Mouse (Mus musculus) limb, embryonic 15.5 days (tissue): ENCODE data around the gene Birc7. TPM values are rescaled to one million over a fixed set of nuclear protein-coding genes. Genes with fewer than 3 reads are reported as not detected.

Source experiments
- ATAC-seq: fragments of 200-750 bp; cut with Nextera tagmentation; 2 replicates; pipeline ENCODE4 v1.8.0; 2017; ENCODE audit warnings: low read depth, moderate TSS enrichment; ENCODE audit not compliant: insufficient number of reproducible peaks, low FRiP score, low TSS enrichment
- H3K27ac ChIP-seq: fragments of 300-500 bp; sonication (generic); 2 replicates; pipeline ENCODE4 v1.5.1; 2015; ENCODE audit warnings: moderate library complexity, mild to moderate bottlenecking, inconsistent platforms
- H3K27me3 ChIP-seq: fragments of 300-500 bp; sonication (generic); 2 replicates; pipeline ENCODE4 v1.6.1; 2015; ENCODE audit warnings: inconsistent platforms
- H3K36me3 ChIP-seq: fragments of 300-500 bp; sonication (generic); 2 replicates; pipeline ENCODE4 v1.6.1; 2015; ENCODE audit warnings: inconsistent platforms
- H3K4me1 ChIP-seq: fragments of 300-500 bp; sonication (generic); 2 replicates; pipeline ENCODE4 v1.6.1; 2015; ENCODE audit warnings: inconsistent platforms
- H3K4me2 ChIP-seq: fragments of 300-500 bp; sonication (generic); 2 replicates; pipeline ENCODE4 v1.6.1; 2015; ENCODE audit warnings: mild to moderate bottlenecking, inconsistent platforms
- H3K4me3 ChIP-seq: fragments of 300-500 bp; sonication (generic); 2 replicates; pipeline ENCODE4 v1.5.1; 2015; ENCODE audit warnings: mild to moderate bottlenecking, inconsistent platforms
- H3K9ac ChIP-seq: fragments of 300-500 bp; sonication (generic); 2 replicates; pipeline ENCODE4 v1.6.1; 2015; ENCODE audit warnings: inconsistent platforms
- H3K9me3 ChIP-seq: fragments of 300-500 bp; sonication (generic); 2 replicates; pipeline ENCODE4 v1.6.1; 2016; ENCODE audit warnings: inconsistent platforms
- WGBS: fragments of 180-500 bp; shearing (Covaris S2); methylation state at CpG from one replicate; pipeline ENCODE4 v1.1.7; 2015; 5-methylcytosine and 5-hydroxymethylcytosine counted together
- microRNA-seq: library from miRNA; unstranded; fragments of <30 nt; microRNA quantifications from one replicate; pipeline ENCODE4, GENCODE M21; 2016
- polyA plus RNA-seq: library from polyadenylated mRNA; unstranded; fragments of >200 nt; fragmentation: Nextera tagmentation; extraction: Ambion mirVana; gene quantifications from 2 replicates; pipeline ENCODE4 v1.2.1, GENCODE M21; 2015

The Birc7 gene
- polyA plus RNA-seq, 1 experiment from 2014 or later: not detected

DNA sequence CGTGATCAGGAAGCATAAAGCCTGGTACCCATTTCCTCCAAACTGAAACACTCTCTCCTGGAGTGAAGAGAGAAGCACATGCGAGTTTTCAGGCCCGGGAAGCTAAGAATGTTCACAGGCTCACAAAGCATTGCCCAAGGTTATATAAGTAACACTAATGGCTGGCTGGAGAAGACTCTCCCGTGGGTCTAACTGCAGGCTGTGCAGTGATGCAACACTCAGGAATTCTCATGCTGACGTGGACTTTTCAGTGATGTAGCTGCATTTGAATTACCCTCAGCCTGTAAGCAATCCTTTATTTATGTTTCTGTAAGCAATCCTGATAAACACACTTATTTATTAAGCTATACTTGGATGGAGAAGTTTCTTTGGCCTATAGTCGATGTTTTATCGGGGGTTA is 30.8 kb downstream of the Birc7 start:
- H3K36me3 ChIP-seq: no peaks in the 10 kb centered on the region
- no peak overlapping the region for H3K4me3 ChIP-seq
- no peak overlapping the region for H3K27ac ChIP-seq
- peaks cover 4% of the 10 kb centered on the region; the same call in 1 of the 2 replicates for H3K4me1 ChIP-seq
- WGBS: 69% methylated on average over 7 of the region's 7 CpGs
- no peaks in the 10 kb centered on the region for H3K9me3 ChIP-seq
- H3K4me2 ChIP-seq: no peak overlapping the region
- no peak overlapping the region for H3K9ac ChIP-seq
- peaks cover 21% of the 10 kb centered on the region for H3K27me3 ChIP-seq
- ATAC-seq: no peak

DNA sequence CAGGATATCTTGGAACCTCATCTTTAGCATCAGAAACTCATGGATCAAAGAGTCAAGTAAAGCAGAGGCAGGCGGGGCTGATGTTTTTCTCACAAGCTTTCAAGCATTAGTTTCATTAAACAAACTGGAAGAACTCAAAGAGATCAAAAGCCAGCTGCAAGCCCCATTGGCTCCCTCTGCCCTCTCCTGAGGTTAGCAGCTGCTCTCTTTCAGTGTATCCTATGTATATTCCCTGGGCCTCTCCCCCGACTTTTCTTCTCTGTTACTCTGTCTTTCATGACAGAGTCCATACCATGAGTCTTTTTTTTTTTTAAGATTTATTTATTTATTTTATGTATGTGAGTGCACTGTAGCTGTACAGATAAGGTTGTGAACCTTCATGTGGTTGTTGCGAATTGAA is 31.4 kb downstream of the Birc7 start:
- no peaks in the 10 kb centered on the region for H3K36me3 ChIP-seq
- ATAC-seq: no peak
- no peaks in the 10 kb centered on the region; the same call in 1 of the 2 replicates for H3K4me1 ChIP-seq
- no peak overlapping the region for H3K4me3 ChIP-seq
- no peak overlapping the region for H3K9ac ChIP-seq
- 60% methylated on average over 3 of the region's 3 CpGs for WGBS
- H3K27ac ChIP-seq: no peak overlapping the region
- peaks cover 15% of the 10 kb centered on the region for H3K27me3 ChIP-seq
- no peaks in the 10 kb centered on the region for H3K9me3 ChIP-seq
- no peak overlapping the region for H3K4me2 ChIP-seq

DNA sequence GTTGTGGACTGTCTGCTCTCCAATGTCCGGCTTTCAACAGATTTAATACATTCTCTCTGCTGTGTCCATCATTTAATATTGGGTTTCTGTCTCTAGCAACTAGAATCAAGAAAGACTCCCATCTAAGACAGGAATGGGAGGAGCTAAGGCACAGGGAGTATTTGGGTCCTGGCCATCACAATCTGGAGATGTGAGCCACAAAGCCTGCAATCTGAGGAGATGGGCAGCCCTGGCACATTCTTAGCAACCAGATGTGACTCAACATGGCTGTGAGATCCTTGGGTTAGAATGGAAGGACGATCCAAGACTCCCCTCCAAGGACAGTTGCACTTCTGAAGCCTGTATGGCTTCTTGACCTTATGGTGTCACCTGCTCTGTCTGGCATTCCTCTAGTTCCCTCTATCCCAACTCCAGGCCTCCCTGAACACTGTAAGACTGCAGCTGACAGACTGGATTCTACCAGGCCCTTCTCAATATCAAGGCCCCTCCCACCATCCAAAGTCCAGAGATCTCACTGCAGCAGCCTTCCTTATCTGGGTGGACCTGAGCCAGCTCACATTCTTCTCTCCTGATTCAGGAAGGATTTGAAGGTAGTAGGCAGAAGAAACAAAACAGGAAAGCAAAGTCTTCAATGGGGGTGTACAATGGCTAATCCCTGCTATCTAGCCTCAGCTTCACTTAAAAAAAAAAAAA is 33.9 kb downstream of the Birc7 start:
- WGBS: 62% methylated on average over 2 of the region's 2 CpGs
- no peaks in the 10 kb centered on the region for H3K9me3 ChIP-seq
- no peak overlapping the region for H3K27ac ChIP-seq
- H3K36me3 ChIP-seq: no peaks in the 10 kb centered on the region
- ATAC-seq: no peak
- H3K4me1 ChIP-seq: peaks cover 6% of the 10 kb centered on the region; the same call in 1 of the 2 replicates
- no peak overlapping the region for H3K9ac ChIP-seq
- H3K27me3 ChIP-seq: no peaks in the 10 kb centered on the region
- no peak overlapping the region for H3K4me2 ChIP-seq
- no peak overlapping the region for H3K4me3 ChIP-seq

DNA sequence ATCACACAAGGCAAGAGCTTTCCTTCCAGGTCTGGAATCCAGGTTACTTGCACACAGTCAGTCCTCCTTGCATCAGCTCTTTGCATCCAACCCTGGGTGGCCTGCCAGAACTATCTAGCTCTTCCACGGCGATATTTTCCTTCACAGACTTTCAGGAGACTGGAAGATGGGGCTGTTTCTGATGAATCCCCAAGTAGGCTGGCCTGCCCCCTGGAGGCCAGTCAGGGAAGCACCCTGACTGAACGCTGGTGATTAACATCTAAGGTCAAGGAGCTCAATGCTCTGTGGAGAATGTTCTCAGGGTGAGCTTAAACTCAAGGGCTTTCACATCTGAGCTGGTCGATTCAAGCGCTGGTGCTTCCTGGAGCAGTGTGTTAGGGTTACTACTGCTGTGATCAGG is 35.1 kb downstream of the Birc7 start:
- Histone ChIP-seq H3K9ac (no peak overlapping the region), H3K4me3 (no peak overlapping the region), H3K4me2 (no peak overlapping the region), H3K4me1 (peaks cover 14% of the 10 kb centered on the region), H3K9me3 (no peaks in the 10 kb centered on the region), H3K27ac (no peak overlapping the region), H3K36me3 (peaks cover 4% of the 10 kb centered on the region), H3K27me3 (no peaks in the 10 kb centered on the region)
- no peak for ATAC-seq
- 5% methylated on average over 5 of the region's 5 CpGs for WGBS

DNA sequence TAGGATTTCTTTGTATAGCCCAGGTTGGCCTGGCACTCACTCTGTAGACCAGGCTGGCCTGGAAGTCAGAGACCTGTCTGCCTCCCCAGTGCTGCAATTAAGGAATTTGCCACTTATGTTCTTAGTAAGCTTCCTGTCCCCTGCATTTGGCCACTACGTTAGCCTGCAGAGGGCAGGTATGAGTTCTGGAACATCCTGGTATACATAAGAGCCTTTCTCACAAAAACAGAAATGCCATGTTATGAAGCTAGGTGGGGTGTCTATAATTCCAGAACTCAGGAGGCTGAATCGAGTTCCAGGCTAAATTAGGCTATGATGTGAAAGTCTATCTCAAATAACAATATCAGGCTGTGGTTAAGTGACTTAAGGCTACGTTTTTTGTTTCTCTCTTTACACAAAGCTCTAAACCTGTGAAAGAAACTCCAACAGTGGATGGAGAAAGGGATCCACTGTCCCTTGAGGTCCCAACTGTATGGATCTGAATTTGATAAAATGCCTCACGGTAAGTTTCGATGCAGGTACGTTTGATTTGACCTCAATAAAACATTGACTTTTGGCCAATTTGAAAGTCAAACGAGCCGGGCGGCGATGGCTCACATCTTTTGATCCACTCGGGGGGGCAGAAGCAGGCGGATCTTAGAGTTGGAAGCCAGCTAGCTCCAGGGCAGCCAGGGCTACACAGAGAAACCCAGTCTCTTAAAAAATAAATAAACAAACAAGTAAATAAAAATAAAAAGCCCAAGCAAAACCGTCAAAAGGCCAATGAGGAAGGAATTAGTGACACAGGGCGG is 37.5 kb downstream of the Birc7 start:
- Histone ChIP-seq H3K4me3 (peak overlapping the region; percentile 73), H3K4me1 (peaks cover 20% of the 10 kb centered on the region), H3K27ac (peak overlapping the region; percentile 90), H3K27me3 (no peaks in the 10 kb centered on the region), H3K4me2 (peak overlapping the region; percentile 68), H3K36me3 (peaks cover 23% of the 10 kb centered on the region), H3K9me3 (no peaks in the 10 kb centered on the region), H3K9ac (peak overlapping the region; percentile 93)
- WGBS: 8% methylated on average over 14 of the region's 14 CpGs
- no peak for ATAC-seq

DNA sequence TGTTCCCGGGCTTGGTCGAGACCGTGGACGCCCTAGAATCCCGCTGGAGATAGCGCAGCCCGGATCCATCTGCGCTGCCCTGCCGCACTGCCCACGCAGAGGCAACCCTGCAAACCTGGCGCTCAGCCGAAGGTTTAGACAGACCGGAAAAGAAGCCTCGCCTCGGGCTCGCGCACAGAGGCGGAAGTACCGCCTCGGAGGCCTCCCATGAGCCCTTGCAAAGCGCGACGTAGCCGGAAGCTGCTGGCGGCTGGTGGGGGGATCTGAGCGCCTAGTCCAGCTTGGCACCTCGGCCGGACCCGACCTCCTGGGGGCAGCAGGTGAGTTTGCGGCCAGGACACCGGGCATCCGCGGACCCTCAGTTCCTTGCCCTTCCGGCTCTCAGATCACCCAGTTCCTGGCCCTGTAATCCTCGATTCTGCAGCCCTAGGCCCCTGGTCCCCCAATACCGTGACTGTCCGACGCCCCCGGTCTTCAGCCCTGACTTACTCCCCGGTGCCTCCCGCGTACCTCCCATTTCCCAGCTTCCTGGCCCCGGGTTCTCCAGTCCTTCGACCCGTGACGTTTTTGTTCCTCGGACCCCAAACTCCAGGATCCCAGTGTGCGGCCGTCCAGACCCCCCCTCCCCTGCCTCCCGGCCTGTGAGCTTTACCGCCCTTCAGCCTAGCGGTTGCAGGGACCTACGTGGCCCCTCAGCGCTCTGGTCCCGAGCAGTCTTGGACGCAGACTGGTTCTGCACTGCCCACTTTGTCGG is 38.4 kb downstream of the Birc7 start, which contains the start of gene Arfgap1:
Gene Arfgap1, plus strand, starts transcription at position 216 of the 754 bp plus-strand sequence.
- peak within 1 kb of the TSS; percentile 73 for H3K4me3 ChIP-seq
- under 1% methylated on average over 56 of the region's 57 CpGs for WGBS
- peak within 1 kb of the TSS; percentile 93 for H3K9ac ChIP-seq
- H3K36me3 ChIP-seq: peaks cover 32% of the 10 kb centered on the region
- peak within 1 kb of the TSS; percentile 90 for H3K27ac ChIP-seq
- no peaks in the 10 kb centered on the region for H3K9me3 ChIP-seq
- H3K27me3 ChIP-seq: no peaks in the 10 kb centered on the region
- H3K4me1 ChIP-seq: peaks cover 20% of the 10 kb centered on the region
- ATAC-seq: peak; percentile 89
- peak within 1 kb of the TSS; percentile 68 for H3K4me2 ChIP-seq

DNA sequence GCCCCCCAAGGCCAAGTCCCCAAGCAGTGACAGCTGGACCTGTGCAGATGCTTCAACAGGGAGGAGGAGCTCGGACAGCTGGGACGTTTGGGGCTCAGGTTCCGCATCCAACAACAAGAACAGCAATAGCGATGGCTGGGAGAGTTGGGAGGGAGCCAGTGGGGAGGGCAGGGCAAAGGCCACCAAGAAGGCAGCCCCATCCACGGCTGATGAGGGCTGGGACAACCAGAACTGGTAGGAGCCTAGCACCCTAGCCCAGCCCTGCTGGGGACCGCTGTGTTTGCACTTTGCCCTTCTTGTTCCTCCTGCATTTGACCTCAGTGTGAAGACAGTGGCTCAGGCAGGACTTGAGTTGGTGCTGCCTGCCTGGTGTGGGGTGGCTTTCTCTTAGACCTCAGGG is 52.3 kb downstream of the Birc7 start:
- no peaks in the 10 kb centered on the region for H3K27me3 ChIP-seq
- H3K36me3 ChIP-seq: peaks cover 79% of the 10 kb centered on the region
- no peaks in the 10 kb centered on the region for H3K9me3 ChIP-seq
- no peaks in the 10 kb centered on the region for H3K4me1 ChIP-seq
- H3K27ac ChIP-seq: no peak overlapping the region
- WGBS: 74% methylated on average over 6 of the region's 6 CpGs
- no peak overlapping the region for H3K4me2 ChIP-seq
- H3K4me3 ChIP-seq: no peak overlapping the region
- ATAC-seq: no peak
- H3K9ac ChIP-seq: no peak overlapping the region

Small RNAs within 50 kb of the gene (microRNA-seq; reads per million reads assigned to microRNA genes)
- gene Mir124a-3: not detected

Other genes starting within 250 kb of the Birc7 start
- gene Dido1, start 219.0 kb upstream of the Birc7 start, polyA plus RNA-seq: 25.5 and 28.2 TPM in 2 replicates
- gene Gid8, start 218.9 kb upstream of the Birc7 start, polyA plus RNA-seq: 73.7 and 76.1 TPM in 2 replicates
- gene Slc17a9, start 203.8 kb upstream of the Birc7 start, polyA plus RNA-seq: 1.7 and 2.5 TPM in 2 replicates
- gene Bhlhe23, start 152.1 kb upstream of the Birc7 start, polyA plus RNA-seq: not detected in 2 replicates
- 45.0 and 53.4 TPM in 2 replicates for gene Ythdf1, start 8.1 kb upstream of the Birc7 start, polyA plus RNA-seq
- gene Nkain4, start 25.7 kb downstream of the Birc7 start, polyA plus RNA-seq: 8.1 and 8.4 TPM in 2 replicates
- 147 and 148 TPM in 2 replicates for gene Arfgap1, start 38.2 kb downstream of the Birc7 start, polyA plus RNA-seq
- gene Col20a1, start 57.5 kb downstream of the Birc7 start, polyA plus RNA-seq: 1.2 and 1.8 TPM in 2 replicates
- gene Chrna4, start 114.5 kb downstream of the Birc7 start, polyA plus RNA-seq: 1.3 and 1.5 TPM in 2 replicates
- 0.15 TPM in 1 of 2 replicates, not detected in the other for gene Kcnq2, start 206.3 kb downstream of the Birc7 start, polyA plus RNA-seq
- gene Eef1a2, start 228.0 kb downstream of the Birc7 start, polyA plus RNA-seq: not detected in 2 replicates